Mouse (Mus musculus) olfactory bulb, adult 2 months (tissue): ENCODE data around the gene Azi2. TPM values are rescaled to one million over a fixed set of nuclear protein-coding genes. Genes with fewer than 3 reads are reported as not detected.

ENCODE experiments used
- H3K27ac ChIP-seq: fragments of 200-500 bp; 2 replicates; pipeline ENCODE4 v1.5.1; 2012; ENCODE audit warnings: low read depth, low read length; ENCODE audit not compliant: insufficient read depth
- H3K4me1 ChIP-seq: fragments of 200-500 bp; 2 replicates; pipeline ENCODE4 v1.6.1; 2012; ENCODE audit warnings: low read length; ENCODE audit not compliant: control insufficient read depth, insufficient read depth
- H3K4me3 ChIP-seq: fragments of 200-500 bp; 2 replicates; pipeline ENCODE4 v1.5.1; 2012; ENCODE audit warnings: mild to moderate bottlenecking, low read depth, low read length, moderate library complexity; ENCODE audit not compliant: insufficient read depth
- CTCF ChIP-seq: fragments of 200-500 bp; IDR thresholded peaks from 2 replicates; pipeline ENCODE4 v1.5.1; 2012; ENCODE audit warnings: low read depth, mild to moderate bottlenecking, low read length, moderate library complexity; ENCODE audit not compliant: insufficient read depth
- POLR2A ChIP-seq: fragments of 200-500 bp; IDR thresholded peaks from 2 replicates; pipeline ENCODE4 v1.6.1; 2012; ENCODE audit warnings: mild to moderate bottlenecking, low read depth, low read length, moderate library complexity; ENCODE audit not compliant: insufficient read depth
- WGBS: fragments of 180-500 bp; shearing (Covaris S2); methylation state at CpG from one replicate; pipeline ENCODE4 v1.1.7; 2018; 5-methylcytosine and 5-hydroxymethylcytosine counted together
- polyA plus RNA-seq: library from polyadenylated mRNA; stranded (reverse); fragments of >200 nt; gene quantifications from 2 replicates; pipeline ENCODE4 v1.2.4, GENCODE M21; 2012; ENCODE audit warnings: low replicate concordance; ENCODE audit not compliant: missing spikeins, insufficient read depth, insufficient read length

Azi2 gene
- polyA plus RNA-seq, 1 experiment = not detected

DNA sequence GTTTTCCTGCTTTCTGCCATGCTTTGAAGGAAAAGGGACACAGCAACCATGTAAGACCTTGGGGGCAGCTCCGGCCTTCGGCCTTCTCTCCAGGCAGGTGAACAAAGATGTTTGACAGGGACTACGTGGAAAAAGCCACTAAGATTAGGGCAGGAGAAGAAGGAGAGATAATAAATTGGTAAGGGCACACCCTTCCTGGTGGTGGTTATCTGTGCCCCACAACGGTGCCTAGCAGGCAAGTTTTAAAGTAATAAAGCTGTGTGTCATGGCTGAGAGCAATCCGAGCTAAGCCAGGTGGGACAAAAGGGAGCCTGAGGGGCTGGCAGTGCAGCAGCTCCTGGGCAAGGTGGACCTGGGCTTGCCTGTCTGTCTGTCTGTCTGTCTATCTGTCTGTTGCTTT lies 31.8 kb downstream of the Azi2 start:
- H3K4me1 ChIP-seq = no peaks in the 10 kb centered on the region
- TF ChIP-seq POLR2A (no peak), CTCF (no peak)
- WGBS = 87% methylated on average over 5 of the region's 5 CpGs
- H3K27ac ChIP-seq = no peak overlapping the region
- H3K4me3 ChIP-seq = no peak overlapping the region

DNA sequence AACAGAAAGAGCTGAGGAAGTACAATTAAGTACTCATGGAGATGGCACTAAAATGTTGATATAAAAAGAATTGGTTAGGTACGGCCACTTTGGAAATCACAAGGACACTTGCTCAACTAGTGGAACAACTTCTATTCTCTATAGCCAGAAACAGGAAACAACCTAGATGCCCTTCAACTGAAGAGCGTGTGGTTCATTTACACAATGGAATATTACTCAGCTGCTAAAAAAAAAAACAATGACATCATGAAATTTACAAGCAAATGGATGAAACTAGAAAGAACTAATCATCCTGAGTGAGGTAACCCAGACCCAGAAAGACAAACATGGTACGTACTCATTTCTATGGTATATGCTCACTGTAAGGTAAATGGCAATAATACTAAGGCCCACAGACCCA lies 33.1 kb downstream of the Azi2 start:
- H3K4me1 ChIP-seq = no peaks in the 10 kb centered on the region
- no peak overlapping the region for H3K4me3 ChIP-seq
- H3K27ac ChIP-seq = no peak overlapping the region
- TF ChIP-seq POLR2A = no peak
- no peak for TF ChIP-seq CTCF
- WGBS = 96% methylated on average over 3 of the region's 3 CpGs

DNA sequence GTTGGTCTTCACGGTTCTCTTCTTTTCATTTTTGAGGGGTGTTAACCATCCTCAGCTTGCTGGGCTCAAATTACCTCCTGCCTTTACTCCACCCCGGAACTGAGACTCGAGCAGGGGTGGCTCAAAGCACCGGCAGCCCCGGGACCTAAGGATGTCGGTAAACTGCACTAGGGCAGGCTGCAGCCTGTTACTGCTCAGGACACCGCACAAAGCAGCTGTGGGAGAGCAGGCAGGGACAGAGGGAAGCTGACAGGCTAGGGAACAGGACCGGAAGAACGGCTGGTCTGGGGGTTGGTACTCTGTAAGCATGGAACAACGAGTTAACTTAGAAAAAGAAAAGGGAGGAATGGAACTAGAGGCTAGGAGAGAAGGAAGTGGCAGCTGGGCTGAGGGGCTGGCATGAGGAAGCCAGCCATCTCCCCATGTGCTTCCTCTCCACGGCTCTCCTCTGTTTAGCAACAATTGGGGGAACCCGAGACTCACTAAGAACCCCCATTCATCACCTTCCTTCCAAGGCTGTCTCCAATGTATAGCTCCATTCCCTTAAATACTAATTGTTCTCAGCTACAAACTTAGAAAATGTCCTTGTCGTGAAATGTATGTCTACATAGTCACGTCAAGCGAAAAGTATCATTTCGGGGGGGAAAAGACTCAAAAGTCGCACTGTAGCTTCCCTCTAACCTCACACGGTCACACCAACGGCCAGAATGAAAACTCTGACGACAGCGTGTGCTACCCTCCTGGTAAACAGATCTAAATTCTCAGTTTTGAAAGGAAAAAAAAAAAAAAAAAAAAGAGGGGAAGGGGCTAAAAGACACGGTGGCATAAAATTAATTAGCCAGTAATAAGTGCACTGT lies 42.5 kb downstream of the Azi2 start:
- H3K4me3 ChIP-seq = peak overlapping the region; percentile 26
- TF ChIP-seq CTCF (no peak), POLR2A (no peak)
- H3K27ac ChIP-seq = no peak overlapping the region
- peaks cover 6% of the 10 kb centered on the region for H3K4me1 ChIP-seq
- WGBS = 28% methylated on average over 22 of the region's 22 CpGs

DNA sequence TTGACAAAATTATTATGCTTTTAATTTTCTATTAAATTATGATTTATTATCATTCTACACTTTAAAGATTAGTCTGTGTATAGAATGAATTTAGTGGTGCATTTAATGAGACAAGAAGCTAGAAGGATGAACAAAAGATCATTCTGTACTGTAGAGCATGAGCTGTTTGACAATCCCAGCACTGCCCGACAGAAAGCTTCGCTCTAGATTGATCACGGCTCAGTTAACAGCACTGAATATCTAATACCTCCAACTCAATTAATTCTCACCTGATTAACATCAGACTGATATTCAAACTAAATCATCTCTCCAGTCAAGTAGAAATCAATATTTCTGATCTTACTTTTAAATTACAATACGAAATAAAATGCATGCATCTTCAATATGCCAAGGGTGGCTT lies 43.5 kb downstream of the Azi2 start:
- Histone ChIP-seq H3K4me1 (peaks cover 6% of the 10 kb centered on the region), H3K27ac (no peak overlapping the region), H3K4me3 (no peak overlapping the region)
- TF ChIP-seq CTCF = no peak
- TF ChIP-seq POLR2A = no peak
- 76% methylated on average over 4 of the region's 4 CpGs for WGBS

DNA sequence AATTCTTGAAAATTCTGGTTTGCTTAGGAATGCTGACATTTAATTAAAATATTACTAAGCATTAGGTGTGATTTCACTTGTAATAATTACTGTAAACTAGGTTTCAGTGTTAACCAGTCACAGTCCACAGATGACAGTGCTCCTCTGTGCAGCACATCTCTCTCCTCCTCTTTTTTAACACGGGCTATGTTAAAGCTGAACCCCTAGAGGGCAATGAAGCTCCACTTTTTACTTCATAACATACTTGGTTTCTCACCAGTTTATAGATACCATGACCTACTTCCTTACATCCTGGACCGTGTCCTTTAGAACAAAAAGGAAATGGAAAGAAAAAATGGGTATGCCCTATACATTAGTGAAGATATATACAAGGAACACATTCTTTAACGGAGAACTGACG lies 59.1 kb downstream of the Azi2 start:
- Histone ChIP-seq H3K27ac (no peak overlapping the region), H3K4me1 (peaks cover 2% of the 10 kb centered on the region; the same call in 1 of the 2 replicates), H3K4me3 (no peak overlapping the region)
- 23% methylated on average over 4 of the region's 4 CpGs for WGBS
- no peak for TF ChIP-seq CTCF
- no peak for TF ChIP-seq POLR2A

DNA sequence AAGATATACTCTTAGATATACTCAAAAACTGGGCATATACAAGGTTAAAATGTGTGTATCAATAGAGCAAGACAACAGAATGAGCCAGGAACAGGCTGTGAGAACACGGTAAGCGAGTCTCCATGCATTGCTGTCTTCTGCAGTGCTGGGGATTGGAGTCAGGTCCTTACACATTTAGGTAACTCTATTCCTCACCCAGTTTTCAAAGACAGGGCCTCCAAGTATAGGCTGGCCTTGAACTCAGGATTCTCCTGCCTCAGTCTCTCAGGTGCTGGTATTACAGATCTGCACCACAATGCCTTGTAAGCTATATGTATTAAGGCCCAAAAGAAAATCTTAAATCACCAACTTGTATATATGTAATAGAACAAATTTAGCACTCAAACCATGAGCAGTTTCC lies 60.2 kb downstream of the Azi2 start:
- 98% methylated on average over 2 of the region's 2 CpGs for WGBS
- Histone ChIP-seq H3K4me1 (peaks cover 2% of the 10 kb centered on the region; the same call in 1 of the 2 replicates), H3K27ac (no peak overlapping the region), H3K4me3 (no peak overlapping the region)
- no peak for TF ChIP-seq POLR2A

DNA sequence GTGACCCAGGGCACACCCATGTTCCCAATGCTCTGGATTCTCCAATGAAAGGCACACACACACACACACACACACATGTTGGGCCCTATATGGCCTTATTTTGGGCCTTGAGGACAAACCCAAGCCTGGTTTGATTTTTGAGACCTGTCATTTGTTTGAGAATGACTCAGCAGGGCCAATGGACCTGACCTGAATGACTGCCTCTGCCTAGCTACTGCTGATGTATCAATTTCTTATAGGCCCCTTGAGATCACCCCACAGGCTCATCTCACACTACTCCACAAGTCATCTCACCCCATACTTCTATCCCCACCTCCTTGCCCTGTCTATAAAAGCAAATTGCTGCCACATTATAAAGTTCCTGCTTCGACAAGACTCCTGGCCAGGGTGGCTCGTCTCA lies 61.5 kb downstream of the Azi2 start:
- WGBS = 100% methylated on average over 2 of the region's 2 CpGs
- no peak for TF ChIP-seq CTCF
- Histone ChIP-seq H3K27ac (no peak overlapping the region), H3K4me1 (peaks cover 2% of the 10 kb centered on the region; the same call in 1 of the 2 replicates), H3K4me3 (no peak overlapping the region)

DNA sequence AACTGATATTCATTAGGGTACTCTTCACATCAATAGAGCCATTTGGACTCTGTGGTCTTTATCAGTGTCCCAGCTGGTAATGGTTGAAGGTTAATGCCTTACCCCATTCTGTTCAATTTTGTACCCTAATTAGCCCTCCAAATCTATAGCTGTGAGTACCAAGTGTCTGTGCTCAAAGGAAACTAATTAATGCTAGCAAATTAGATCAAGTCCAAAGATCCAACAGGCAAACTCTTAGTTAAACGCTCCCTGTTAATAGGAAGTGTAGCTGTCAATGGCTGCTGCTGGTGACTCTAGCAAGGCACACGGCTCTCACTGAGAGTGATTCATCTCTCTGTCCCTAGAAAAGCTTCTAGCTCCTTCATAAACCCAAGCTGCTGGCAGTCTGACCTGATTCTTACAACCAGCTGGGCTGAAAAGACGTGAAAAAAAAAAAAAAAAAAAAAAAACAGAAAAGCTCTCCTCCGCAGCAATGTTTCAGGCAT lies 68.3 kb downstream of the Azi2 start:
- no peak for TF ChIP-seq POLR2A
- TF ChIP-seq CTCF = no peak
- H3K4me1 ChIP-seq = peaks cover 2% of the 10 kb centered on the region; the same call in 1 of the 2 replicates
- WGBS = 22% methylated on average over 4 of the region's 4 CpGs
- no peak overlapping the region for H3K27ac ChIP-seq
- no peak overlapping the region for H3K4me3 ChIP-seq

DNA sequence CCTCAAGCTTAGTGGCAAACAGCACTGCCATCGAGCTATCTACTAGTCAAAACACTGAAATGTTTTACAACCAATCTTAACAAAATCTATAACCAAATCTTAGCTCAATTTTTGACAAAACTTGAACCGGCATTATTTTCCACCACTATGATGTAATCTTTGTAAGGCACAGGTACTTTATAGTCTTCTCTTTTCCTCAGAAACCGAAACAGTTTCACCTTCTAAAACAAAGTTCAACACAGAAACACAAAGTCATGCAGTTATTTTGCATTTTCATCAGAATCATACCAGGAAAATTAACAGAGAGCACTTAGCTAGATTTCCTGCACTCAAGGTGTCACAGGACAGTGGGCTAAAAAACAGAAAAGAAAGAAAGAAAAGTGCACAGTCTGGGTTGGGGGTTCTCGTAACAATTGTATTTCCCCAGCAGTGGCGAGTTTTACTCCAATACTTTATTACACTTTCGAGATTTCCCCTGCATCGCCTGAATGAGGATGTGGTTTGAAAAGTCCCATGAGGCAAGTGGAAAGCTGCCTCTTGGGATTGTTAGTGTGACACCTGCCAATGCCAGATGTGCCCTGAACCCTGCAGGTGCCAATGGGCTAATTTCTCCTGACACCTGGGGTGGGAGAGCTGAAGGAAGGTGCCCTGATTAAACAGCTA lies 69.5 kb downstream of the Azi2 start:
- Histone ChIP-seq H3K27ac (no peak overlapping the region), H3K4me1 (no peaks in the 10 kb centered on the region), H3K4me3 (no peak overlapping the region)
- TF ChIP-seq POLR2A (no peak), CTCF (no peak)
- 88% methylated on average over 7 of the region's 7 CpGs for WGBS
